ENCODE assay signal across 8 mouse cellular contexts in the genomic region with DNA sequence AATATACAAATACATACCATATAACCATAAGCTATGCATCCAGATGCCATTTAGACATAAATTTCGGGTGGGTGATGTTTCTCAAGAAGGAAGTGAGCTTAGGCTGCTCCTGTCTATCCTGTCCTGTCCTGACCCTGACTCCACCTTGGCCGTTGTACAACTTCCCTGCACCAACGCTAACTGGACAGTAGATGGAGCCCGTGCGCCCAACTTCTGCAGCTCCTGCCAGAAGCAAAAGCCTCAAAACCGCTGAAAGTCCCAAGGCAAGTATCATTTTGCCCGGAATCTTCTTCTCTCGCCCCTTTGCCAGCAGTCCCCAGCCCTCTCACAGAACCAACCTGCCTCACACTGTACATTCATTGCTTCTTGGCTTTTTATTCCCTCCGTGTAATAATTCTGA. TPM values are rescaled to one million over a fixed set of nuclear protein-coding genes. Genes with fewer than 3 reads are reported as not detected.
DNase-seq lines count a peak whose midpoint lies in the region; ATAC-seq and TF ChIP-seq lines count a peak whose summit lies in the region.

No protein-coding gene starts in this region.

- H3K9ac ChIP-seq in heart, embryonic 16.5 days (ENCODE audit: low read length) = peak overlapping the region; percentile 52; the same call in 1 of the 2 replicates
- H3K9ac ChIP-seq in neural tube, embryonic 15.5 days (replicated peaks) = peak overlapping the region; percentile 38; the same call in 1 of the 2 replicates

- H3K4me3 ChIP-seq in E14TG2a.4 (replicated peaks; ENCODE audit: low read length) = peak overlapping the region; percentile 67
- H3K4me3 ChIP-seq in heart, embryonic 16.5 days (ENCODE audit: low read length) = peak overlapping the region; percentile 52
- peak overlapping the region; percentile 33 for H3K4me3 ChIP-seq in neural tube, embryonic 15.5 days (replicated peaks)

- peaks cover 16% of the 10 kb centered on the region for H3K4me1 ChIP-seq in E14TG2a.4 (replicated peaks; ENCODE audit: low read depth, low read length)
- peaks cover 6% of the 10 kb centered on the region for H3K4me1 ChIP-seq in heart, embryonic 16.5 days (ENCODE audit: control insufficient read depth, insufficient read depth, low read length)
- H3K4me1 ChIP-seq in neural tube, embryonic 15.5 days = peaks cover 13% of the 10 kb centered on the region

- 0 out of 2 replicates have a peak, but pooled peaks have one; percentile 52 for ATAC-seq in erythroid progenitor cell, adult 5-6 weeks (replicated peaks; ENCODE audit: low FRiP score, poor library complexity, severe bottlenecking)
- ATAC-seq in heart, embryonic 16.5 days (replicated peaks; ENCODE audit: extremely low read depth, insufficient read depth, low FRiP score) = no peak
- ATAC-seq in neural tube, embryonic 15.5 days (ENCODE audit: low FRiP score) = peak; percentile 53; the same call in 1 of the 2 replicates

- peak; percentile 16 for DNase-seq in brain, embryonic 18.5 days (ENCODE audit: low read depth, low spot score)
- peak; percentile 76 to 82 for DNase-seq in kidney, postnatal 4 days
- DNase-seq in lung, adult 18-20 months = peak; percentile 35 to 55
- DNase-seq in testis, postnatal 14 days (ENCODE audit: low spot score) = peak; percentile 53

- H3K27ac ChIP-seq in heart, embryonic 16.5 days (ENCODE audit: low read length) = no peak overlapping the region
- H3K27ac ChIP-seq in neural tube, embryonic 15.5 days (replicated peaks) = no peak overlapping the region

- H3K36me3 ChIP-seq in E14TG2a.4 (ENCODE audit: insufficient read depth, low read length) = no peaks in the 10 kb centered on the region
- H3K36me3 ChIP-seq in heart, embryonic 16.5 days (ENCODE audit: control insufficient read depth, insufficient read depth) = no peaks in the 10 kb centered on the region
- H3K36me3 ChIP-seq in neural tube, embryonic 15.5 days = no peaks in the 10 kb centered on the region

- peak; percentile 79 for TF ChIP-seq CTCF in E14TG2a.4 (conservative IDR thresholded peaks at IDR 0.05; ENCODE audit: low read length)

- WGBS in heart, embryonic 16.5 days = 1% methylated on average over 9 of the region's 9 CpGs
- WGBS in neural tube, embryonic 15.5 days = 1% methylated on average over 9 of the region's 9 CpGs

- H3K27me3 ChIP-seq in E14TG2a.4 (ENCODE audit: insufficient read depth, low read length) = peaks cover 14% of the 10 kb centered on the region
- peaks cover 2% of the 10 kb centered on the region; the same call in 1 of the 2 replicates for H3K27me3 ChIP-seq in heart, embryonic 16.5 days (ENCODE audit: control insufficient read depth, insufficient read depth, low read length)
- no peaks in the 10 kb centered on the region for H3K27me3 ChIP-seq in neural tube, embryonic 15.5 days (replicated peaks)

- peak overlapping the region; percentile 71 for H3K4me2 ChIP-seq in heart, embryonic 16.5 days (ENCODE audit: low read depth, low read length)
- H3K4me2 ChIP-seq in neural tube, embryonic 15.5 days = peak overlapping the region; percentile 58

- no peaks in the 10 kb centered on the region for H3K9me3 ChIP-seq in E14TG2a.4 (ENCODE audit: low read length)
- H3K9me3 ChIP-seq in heart, embryonic 16.5 days (replicated peaks; ENCODE audit: control insufficient read depth, low read length) = no peaks in the 10 kb centered on the region; the same call in 1 of the 2 replicates
- no peaks in the 10 kb centered on the region for H3K9me3 ChIP-seq in neural tube, embryonic 15.5 days (replicated peaks)

RNA-seq across cellular contexts. Expression of a gene that starts 21.3 kb away (rescaled TPM):
- total RNA-seq in erythroid progenitor cell, adult 5-6 weeks (2015; ENCODE audit: low replicate concordance) = not detected in 2 replicates
- total RNA-seq in erythroid progenitor cell, adult 5-6 weeks (2017; ENCODE audit: low replicate concordance) = not detected in 2 replicates
- polyA plus RNA-seq in heart, embryonic 16.5 days (2015; fragmentation: Nextera tagmentation; extraction: Ambion mirVana) = not detected in 2 replicates
- polyA plus RNA-seq in neural tube, embryonic 15.5 days (2015; fragmentation: Nextera tagmentation; extraction: Ambion mirVana) = not detected in 2 replicates

RNA-seq across cellular contexts. Expression of a gene that starts 28.4 kb away (rescaled TPM):
- 13.7 TPM in 1 of 2 replicates, not detected in the other for total RNA-seq in erythroid progenitor cell, adult 5-6 weeks (2015; ENCODE audit: low replicate concordance)
- 0.13 TPM in 1 of 2 replicates, not detected in the other for total RNA-seq in erythroid progenitor cell, adult 5-6 weeks (2017; ENCODE audit: low replicate concordance)
- 5.5 and 7.0 TPM in 2 replicates for polyA plus RNA-seq in heart, embryonic 16.5 days (2015; fragmentation: Nextera tagmentation; extraction: Ambion mirVana)
- 0.19 and 0.22 TPM in 2 replicates for polyA plus RNA-seq in neural tube, embryonic 15.5 days (2015; fragmentation: Nextera tagmentation; extraction: Ambion mirVana)

RNA-seq across cellular contexts. Expression of a gene that starts 33.2 kb away (rescaled TPM):
- total RNA-seq in erythroid progenitor cell, adult 5-6 weeks (2015; ENCODE audit: low replicate concordance) = not detected in 2 replicates
- total RNA-seq in erythroid progenitor cell, adult 5-6 weeks (2017; ENCODE audit: low replicate concordance) = not detected in 2 replicates
- not detected in 2 replicates for polyA plus RNA-seq in heart, embryonic 16.5 days (2015; fragmentation: Nextera tagmentation; extraction: Ambion mirVana)
- not detected in 2 replicates for polyA plus RNA-seq in neural tube, embryonic 15.5 days (2015; fragmentation: Nextera tagmentation; extraction: Ambion mirVana)

Comparison
In these comparisons a context has a peak if more than half of its experiments do, and no peak if none do; other contexts are left out.
1. DNase-seq: peak in every context shown above with its lines; median percentile 79 in kidney, postnatal 4 days; 53 in testis, postnatal 14 days; 45 in lung, adult 18-20 months; 16 in brain, embryonic 18.5 days.